Mouse (Mus musculus): Measurements from ENCODE around the gene Gpr35.
A peak's percentile ranks its signal among the peaks of the same experiment; 100 is the strongest.
"Not testable (repeated sequence)": the region's sequence is repeated elsewhere in the genome, so short reads cannot be mapped to it uniquely, and the experiment has no call there.

Gpr35 gene

GRCm38 (mm10) chr1:92933611-92934010, 17.1 kb upstream of the Gpr35 start:
- no peak for ATAC-seq (ENCODE audit: low TSS enrichment)

- ATAC-seq (ENCODE audit: low TSS enrichment), result peak; percentile 98
Measured at GRCm38 (mm10) chr1:92934182-92934827, 16.4 kb upstream of the Gpr35 start, which contains the start of gene Capn10. Gene Capn10, plus strand, starts transcription at chr1:92934376.

- ATAC-seq (ENCODE audit: low TSS enrichment), result no peak
Measured at GRCm38 (mm10) chr1:92935054-92935962, 15.4 kb upstream of the Gpr35 start.

GRCm38 (mm10) chr1:92935977-92936376, 14.7 kb upstream of the Gpr35 start:
- ATAC-seq (ENCODE audit: low TSS enrichment), result no peak

GRCm38 (mm10) chr1:92936467-92936866, 14.2 kb upstream of the Gpr35 start:
- no peak for ATAC-seq (ENCODE audit: low TSS enrichment)

GRCm38 (mm10) chr1:92937797-92938196, 12.9 kb upstream of the Gpr35 start:
- no peak for ATAC-seq (ENCODE audit: low TSS enrichment)

- no peak for ATAC-seq (ENCODE audit: low TSS enrichment)
Measured at GRCm38 (mm10) chr1:92939746-92940145, 10.9 kb upstream of the Gpr35 start.

GRCm38 (mm10) chr1:92943219-92943989, 7.3 kb upstream of the Gpr35 start:
- no peak for ATAC-seq (ENCODE audit: low TSS enrichment)

- no peak for ATAC-seq (ENCODE audit: low TSS enrichment)
Measured at GRCm38 (mm10) chr1:92947966-92948365, 2.7 kb upstream of the Gpr35 start.

GRCm38 (mm10) chr1:92949426-92949825, 1.2 kb upstream of the Gpr35 start:
- no peak for ATAC-seq (ENCODE audit: low TSS enrichment)

- ATAC-seq (ENCODE audit: low TSS enrichment), result no peak
Measured at GRCm38 (mm10) chr1:92953641-92954040, 3.0 kb downstream of the Gpr35 start.

- ATAC-seq (ENCODE audit: low TSS enrichment), result not testable (repeated sequence)
Measured at GRCm38 (mm10) chr1:92956571-92957335, 6.1 kb downstream of the Gpr35 start.

GRCm38 (mm10) chr1:92958999-92959398, 8.3 kb downstream of the Gpr35 start:
- no peak for ATAC-seq (ENCODE audit: low TSS enrichment)

- not testable (repeated sequence) for ATAC-seq (ENCODE audit: low TSS enrichment)
Measured at GRCm38 (mm10) chr1:92970791-92971190, 20.1 kb downstream of the Gpr35 start.

GRCm38 (mm10) chr1:92971879-92972795, 21.5 kb downstream of the Gpr35 start:
- no peak for ATAC-seq (ENCODE audit: low TSS enrichment)

- ATAC-seq (ENCODE audit: low TSS enrichment), result no peak
Measured at GRCm38 (mm10) chr1:92972854-92973253, 22.2 kb downstream of the Gpr35 start.

GRCm38 (mm10) chr1:92976141-92976566, 25.5 kb downstream of the Gpr35 start:
- no peak for ATAC-seq (ENCODE audit: low TSS enrichment)

GRCm38 (mm10) chr1:92978645-92979044, 28.0 kb downstream of the Gpr35 start:
- no peak for ATAC-seq (ENCODE audit: low TSS enrichment)

- no peak for ATAC-seq (ENCODE audit: low TSS enrichment)
Measured at GRCm38 (mm10) chr1:92979073-92979602, 28.5 kb downstream of the Gpr35 start.

Measured in frontal cortex, adult (tissue).